Mouse (Mus musculus) ES-E14 (cell line): ENCODE measurements around the gene Gnai2.

Experiments
- CHD2 ChIP-seq: IDR thresholded peaks from 2 replicates; pipeline ENCODE4 v1.6.1; 2014; ENCODE audit warnings: mild to moderate bottlenecking, low read depth, low read length, inconsistent platforms
- ZC3H11A ChIP-seq: IDR thresholded peaks from 2 replicates; pipeline ENCODE4 v1.6.1; 2012; ENCODE audit warnings: low read depth, mild to moderate bottlenecking, inconsistent platforms, low read length, borderline replicate concordance
- ZNF384 ChIP-seq: IDR thresholded peaks from 2 replicates; pipeline ENCODE4 v1.6.1; 2012; ENCODE audit warnings: low read depth, low read length, inconsistent platforms

- TF ChIP-seq ZC3H11A (no peak), ZNF384 (no peak), CHD2 (no peak)
Measured at GRCm38 (mm10) chr9:107579023-107579900, 55.9 kb downstream of the Gnai2 start.
